Mouse (Mus musculus) heart, postnatal 0 days (tissue): ENCODE data around the gene Lyve1. TPM values are rescaled to one million over a fixed set of nuclear protein-coding genes. Genes with fewer than 3 reads are reported as not detected.

ENCODE experiments used
- ATAC-seq: fragments of 200-750 bp; cut with Nextera tagmentation; 2 replicates; pipeline ENCODE4 v1.8.0; 2017; ENCODE audit warnings: low read depth, moderate number of reproducible peaks, moderate library complexity; ENCODE audit not compliant: insufficient read depth
- DNase-seq: peaks from one replicate; pipeline ENCODE4 v3.0.0-alpha.2; 2016; ENCODE audit warnings: low spot score
- H3K27ac ChIP-seq: fragments of 300-500 bp; sonication (generic); 2 replicates; pipeline ENCODE4 v1.5.1; 2014; ENCODE audit warnings: low read depth, mild to moderate bottlenecking
- H3K27me3 ChIP-seq: fragments of 300-500 bp; sonication (generic); 2 replicates; pipeline ENCODE4 v1.6.1; 2014; ENCODE audit warnings: low read length, mixed read lengths; ENCODE audit not compliant: control insufficient read depth, insufficient read depth
- H3K36me3 ChIP-seq: fragments of 300-500 bp; sonication (generic); replicated peaks from 2 replicates; pipeline ENCODE4 v1.6.1; 2014; ENCODE audit warnings: low read length, mixed read lengths; ENCODE audit not compliant: control insufficient read depth, insufficient read depth
- H3K4me1 ChIP-seq: fragments of 300-500 bp; sonication (generic); 2 replicates; pipeline ENCODE4 v1.6.1; 2014; ENCODE audit warnings: antibody characterized with exemption; ENCODE audit not compliant: control insufficient read depth, insufficient read depth
- H3K4me2 ChIP-seq: fragments of 300-500 bp; sonication (generic); 2 replicates; pipeline ENCODE4 v1.6.1; 2014; ENCODE audit warnings: low read depth, mild to moderate bottlenecking, low read length, moderate library complexity
- H3K4me3 ChIP-seq: fragments of 300-500 bp; sonication (generic); 2 replicates; pipeline ENCODE4 v1.5.1; 2014; ENCODE audit warnings: low read depth, low read length
- H3K9ac ChIP-seq: fragments of 300-500 bp; sonication (generic); replicated peaks from 2 replicates; pipeline ENCODE4 v1.6.1; 2014; ENCODE audit warnings: low read depth, low read length, mixed read lengths
- H3K9me3 ChIP-seq: fragments of 300-500 bp; sonication (generic); replicated peaks from 2 replicates; pipeline ENCODE4 v1.6.1; 2016; ENCODE audit warnings: low read length; ENCODE audit not compliant: control insufficient read depth
- CTCF ChIP-seq: IDR thresholded peaks from 2 replicates; pipeline ENCODE4 v1.5.1; 2016; ENCODE audit warnings: antibody characterized with exemption, control low read depth, low read depth
- EP300 ChIP-seq: IDR thresholded peaks from 2 replicates; pipeline ENCODE4 v1.6.1; 2016; ENCODE audit warnings: antibody characterized with exemption, low read depth
- WGBS: fragments of 180-500 bp; shearing (Covaris S2); extraction: QIAGEN DNeasy Blood & Tissue Kit; methylation state at CpG from one replicate; pipeline ENCODE4 v1.1.7; 2014; 5-methylcytosine and 5-hydroxymethylcytosine counted together
- polyA plus RNA-seq: library from polyadenylated mRNA; unstranded; fragments of >200 nt; fragmentation: Nextera tagmentation; extraction: Ambion mirVana; gene quantifications from 2 replicates; pipeline ENCODE4 v1.2.1, GENCODE M21; 2015
- total RNA-seq: library from RNA; depleted of rRNA; stranded (reverse); fragments of >200 nt; gene quantifications from 2 replicates; pipeline ENCODE4 v1.2.3, GENCODE M21; 2014; ENCODE audit warnings: low replicate concordance

Gene Lyve1
- total and polyA plus RNA-seq, 2 experiments from 2014 or later = 15.2 to 56.7 TPM

GRCm38 (mm10) chr7:110881746-110882333, 18.8 kb upstream of the Lyve1 start:
- TF ChIP-seq CTCF (no peak), EP300 (no peak)
- Histone ChIP-seq H3K4me1 (0 out of 2 replicates have a peak, but pooled peaks cover 4% of the 10 kb centered on the region), H3K27me3 (no peaks in the 10 kb centered on the region), H3K27ac (no peak overlapping the region), H3K36me3 (no peaks in the 10 kb centered on the region), H3K9ac (no peak overlapping the region), H3K9me3 (no peaks in the 10 kb centered on the region), H3K4me3 (no peak overlapping the region), H3K4me2 (no peak overlapping the region)
- WGBS = 63% methylated on average over 2 of the region's 2 CpGs
- ATAC-seq (no peak), DNase-seq (no peak)

DNA sequence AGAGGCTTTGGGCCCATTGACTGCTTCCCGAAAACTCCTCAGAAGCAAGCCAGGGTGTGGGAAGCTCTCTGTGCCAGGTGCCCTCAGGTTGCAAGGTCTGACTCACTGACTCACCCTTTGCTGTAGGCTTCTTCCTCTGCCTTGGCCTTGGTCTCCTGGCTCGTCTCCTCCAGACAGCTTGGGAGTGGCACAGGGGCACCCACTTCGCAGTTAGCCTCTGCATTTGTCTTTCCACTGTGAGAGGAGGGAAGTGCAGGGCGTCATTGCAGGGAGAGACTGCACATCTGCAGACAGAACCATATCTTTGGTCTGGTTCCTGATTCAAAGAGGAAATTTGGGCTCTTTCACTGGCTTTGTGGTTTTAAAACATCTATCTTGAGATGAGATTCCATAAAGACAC, 15.0 kb upstream of the Lyve1 start:
- no peaks in the 10 kb centered on the region for H3K9me3 ChIP-seq
- H3K9ac ChIP-seq = no peak overlapping the region
- H3K4me1 ChIP-seq = 0 out of 2 replicates have a peak, but pooled peaks cover 4% of the 10 kb centered on the region
- WGBS = 79% methylated on average over 4 of the region's 4 CpGs
- no peak overlapping the region for H3K4me2 ChIP-seq
- H3K27me3 ChIP-seq = no peaks in the 10 kb centered on the region
- H3K27ac ChIP-seq = 0 out of 2 replicates have a peak overlapping the region, but pooled peaks have one; percentile 11
- no peak overlapping the region for H3K4me3 ChIP-seq
- H3K36me3 ChIP-seq = no peaks in the 10 kb centered on the region
- ATAC-seq (no peak), DNase-seq (no peak)
- TF ChIP-seq CTCF = no peak
- TF ChIP-seq EP300 = no peak

GRCm38 (mm10) chr7:110876965-110877364, 13.9 kb upstream of the Lyve1 start:
- TF ChIP-seq CTCF (no peak), EP300 (no peak)
- Histone ChIP-seq H3K27me3 (no peaks in the 10 kb centered on the region), H3K4me2 (no peak overlapping the region), H3K36me3 (no peaks in the 10 kb centered on the region), H3K4me1 (0 out of 2 replicates have a peak, but pooled peaks cover 4% of the 10 kb centered on the region), H3K9ac (no peak overlapping the region), H3K9me3 (no peaks in the 10 kb centered on the region), H3K4me3 (no peak overlapping the region), H3K27ac (no peak overlapping the region)
- DNase-seq (no peak), ATAC-seq (no peak)
- 70% methylated on average over 4 of the region's 4 CpGs for WGBS

DNA sequence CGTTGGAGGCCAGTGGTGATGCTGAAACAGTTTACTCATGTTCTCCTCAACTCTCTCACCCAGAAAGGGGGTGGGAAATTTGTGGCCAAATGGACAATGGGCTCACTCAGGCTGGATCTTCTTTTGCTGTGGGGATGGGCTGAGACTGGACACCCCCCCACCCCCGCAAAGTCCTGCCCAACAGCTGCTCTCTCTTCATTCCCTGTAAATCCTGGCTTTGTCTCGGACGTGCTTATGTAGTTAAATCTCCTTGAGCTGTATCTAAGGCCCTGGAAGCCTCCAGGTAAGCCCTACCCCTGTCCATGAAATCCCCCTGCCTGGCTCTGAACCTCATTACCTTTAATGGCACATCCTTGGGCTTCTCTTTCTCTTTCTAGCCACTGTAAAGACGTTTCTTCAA, 5.8 kb upstream of the Lyve1 start:
- no peak overlapping the region for H3K4me2 ChIP-seq
- DNase-seq = no peak
- 90% methylated on average over 5 of the region's 5 CpGs for WGBS
- H3K9ac ChIP-seq = no peak overlapping the region
- no peaks in the 10 kb centered on the region for H3K4me1 ChIP-seq
- no peaks in the 10 kb centered on the region; the same call in 1 of the 2 replicates for H3K36me3 ChIP-seq
- ATAC-seq = no peak
- no peak overlapping the region for H3K27ac ChIP-seq
- TF ChIP-seq EP300 (no peak), CTCF (no peak)
- H3K4me3 ChIP-seq = no peak overlapping the region
- H3K9me3 ChIP-seq = no peaks in the 10 kb centered on the region
- H3K27me3 ChIP-seq = no peaks in the 10 kb centered on the region

DNA sequence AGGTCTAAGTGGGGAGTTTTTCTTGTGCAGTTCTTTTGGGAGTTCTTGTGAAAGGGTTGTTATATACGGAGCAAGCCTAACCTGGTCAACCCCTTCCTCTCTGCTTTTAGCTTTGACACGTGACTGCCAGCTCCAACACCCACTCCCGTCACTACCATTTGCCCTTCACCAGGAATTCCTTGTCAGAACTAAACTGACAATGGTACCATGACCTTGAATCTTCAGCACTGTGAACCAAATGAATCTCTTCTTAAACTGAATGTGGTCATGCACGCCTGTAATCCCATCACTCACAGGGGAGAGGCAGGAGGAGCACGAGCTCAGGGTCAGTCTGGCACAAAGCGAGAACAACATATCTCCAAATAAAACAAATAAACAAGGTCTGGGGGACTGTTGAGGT, 4.1 kb upstream of the Lyve1 start:
- no peak overlapping the region for H3K4me2 ChIP-seq
- H3K36me3 ChIP-seq = no peaks in the 10 kb centered on the region; the same call in 1 of the 2 replicates
- no peak overlapping the region for H3K9ac ChIP-seq
- no peaks in the 10 kb centered on the region for H3K4me1 ChIP-seq
- no peaks in the 10 kb centered on the region for H3K27me3 ChIP-seq
- TF ChIP-seq CTCF (no peak), EP300 (no peak)
- WGBS = 86% methylated on average over 6 of the region's 6 CpGs
- no peak overlapping the region for H3K4me3 ChIP-seq
- ATAC-seq (no peak), DNase-seq (no peak)
- no peak overlapping the region for H3K27ac ChIP-seq
- no peaks in the 10 kb centered on the region for H3K9me3 ChIP-seq

DNA sequence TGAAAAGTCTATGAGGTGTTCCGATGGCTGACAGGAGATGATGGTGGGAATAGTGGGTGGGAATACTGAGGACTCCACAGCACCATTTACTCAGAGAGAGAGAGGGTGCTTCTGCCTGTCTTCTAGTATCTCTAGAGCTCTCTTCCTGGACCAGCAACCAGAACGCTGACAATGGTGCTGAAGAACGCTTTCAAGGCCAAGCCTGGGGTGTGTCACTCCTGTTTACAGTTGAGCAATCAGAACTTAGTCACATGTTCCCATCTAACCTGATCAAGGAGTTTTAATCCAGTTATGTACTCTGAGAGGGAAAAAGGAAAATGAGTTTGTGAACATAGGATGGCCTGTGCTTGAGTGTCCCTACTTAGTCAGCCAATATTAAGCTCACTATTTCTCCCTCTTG, 3.0 kb upstream of the Lyve1 start:
- ATAC-seq (no peak), DNase-seq (no peak)
- Histone ChIP-seq H3K4me1 (no peaks in the 10 kb centered on the region), H3K4me2 (no peak overlapping the region), H3K9me3 (no peaks in the 10 kb centered on the region), H3K27me3 (no peaks in the 10 kb centered on the region), H3K4me3 (no peak overlapping the region), H3K9ac (no peak overlapping the region), H3K36me3 (no peaks in the 10 kb centered on the region; the same call in 1 of the 2 replicates), H3K27ac (no peak overlapping the region)
- TF ChIP-seq EP300 = no peak
- TF ChIP-seq CTCF = no peak
- WGBS = 77% methylated on average over 3 of the region's 3 CpGs
